Mouse (Mus musculus) kidney, adult 2 months (tissue): ENCODE measurements around the gene Pnpo. TPM values are rescaled to one million over a fixed set of nuclear protein-coding genes. Genes with fewer than 3 reads are reported as not detected.

Experiments
- DNase-seq: peaks from one replicate; pipeline ENCODE4 v3.0.0; 2021
- H3K27ac ChIP-seq: fragments of 200-500 bp; 2 replicates; pipeline ENCODE4 v1.5.1; 2012; ENCODE audit warnings: low read depth, low read length, control low read depth, inconsistent platforms; ENCODE audit not compliant: insufficient read depth
- H3K27me3 ChIP-seq: fragments of 200-500 bp; replicated peaks from 2 replicates; pipeline ENCODE4 v1.6.1; 2012; ENCODE audit warnings: mild to moderate bottlenecking, moderate library complexity, low read length, inconsistent platforms; ENCODE audit not compliant: control insufficient read depth, insufficient read depth
- H3K36me3 ChIP-seq: fragments of 200-500 bp; 2 replicates; pipeline ENCODE4 v1.6.1; 2012; ENCODE audit warnings: mild to moderate bottlenecking, moderate library complexity, low read length, inconsistent platforms; ENCODE audit not compliant: control insufficient read depth, insufficient read depth
- H3K4me1 ChIP-seq: fragments of 200-500 bp; 2 replicates; pipeline ENCODE4 v1.6.1; 2011; ENCODE audit warnings: low read length; ENCODE audit not compliant: control insufficient read depth, insufficient read depth
- H3K4me3 ChIP-seq: fragments of 200-500 bp; 2 replicates; pipeline ENCODE4 v1.5.1; 2011; ENCODE audit warnings: mild to moderate bottlenecking, low read depth, low read length, control low read depth; ENCODE audit not compliant: insufficient read depth
- CTCF ChIP-seq: fragments of 200-500 bp; conservative IDR thresholded peaks from 2 replicates; pipeline ENCODE4 v1.5.1; 2011; ENCODE audit warnings: low read depth, mild to moderate bottlenecking, control low read depth, low read length, moderate library complexity, mixed read lengths; ENCODE audit not compliant: insufficient read depth, insufficient read length
- POLR2A ChIP-seq: fragments of 200-500 bp; IDR thresholded peaks from one replicate; pipeline ENCODE4 v1.6.1; 2011; ENCODE audit warnings: low read depth, low read length, control low read depth
- WGBS: fragments of 180-500 bp; shearing (Covaris S2); methylation state at CpG from one replicate; pipeline ENCODE4 v1.1.7; 2018; 5-methylcytosine and 5-hydroxymethylcytosine counted together
- polyA plus RNA-seq: library from polyadenylated mRNA; depleted of rRNA; stranded (reverse); fragments of >200 nt; gene quantifications from 2 replicates; pipeline ENCODE4 v1.2.3, GENCODE M21; 2012; rRNA removed

Gene Pnpo
- polyA plus RNA-seq, 1 experiment: 77.1 TPM

GRCm38 (mm10) chr11:96902639-96903635, 40.8 kb downstream of the Pnpo start:
- Histone ChIP-seq H3K27me3 (no peaks in the 10 kb centered on the region), H3K4me1 (peaks cover 4% of the 10 kb centered on the region; the same call in 1 of the 2 replicates), H3K4me3 (no peak overlapping the region), H3K36me3 (no peaks in the 10 kb centered on the region; the same call in 1 of the 2 replicates), H3K27ac (peak overlapping the region; percentile 42; the same call in 1 of the 2 replicates)
- DNase-seq: peak; percentile 58
- 36% methylated on average over 16 of the region's 16 CpGs for WGBS
- TF ChIP-seq CTCF (no peak), POLR2A (no peak)

- WGBS: 85% methylated on average over 9 of the region's 9 CpGs
- H3K4me1 ChIP-seq: peaks cover under 1% of the 10 kb centered on the region; the same call in 1 of the 2 replicates
- no peak overlapping the region for H3K4me3 ChIP-seq
- H3K36me3 ChIP-seq: no peaks in the 10 kb centered on the region
- no peak for TF ChIP-seq CTCF
- TF ChIP-seq POLR2A: no peak
- H3K27ac ChIP-seq: no peak overlapping the region
- H3K27me3 ChIP-seq: no peaks in the 10 kb centered on the region
- no peak for DNase-seq
These were observed 42.5 kb downstream of the Pnpo start for GRCm38 (mm10) chr11:96901332-96901731.

- H3K27ac ChIP-seq: no peak overlapping the region
- no peaks in the 10 kb centered on the region for H3K36me3 ChIP-seq
- no peaks in the 10 kb centered on the region for H3K27me3 ChIP-seq
- H3K4me3 ChIP-seq: no peak overlapping the region
- DNase-seq: no peak
- H3K4me1 ChIP-seq: no peaks in the 10 kb centered on the region
- TF ChIP-seq POLR2A: no peak
- no peak for TF ChIP-seq CTCF
- 64% methylated on average over 13 of the region's 13 CpGs for WGBS
These were observed 44.1 kb downstream of the Pnpo start for GRCm38 (mm10) chr11:96899449-96900306.

GRCm38 (mm10) chr11:96895886-96896285, 47.9 kb downstream of the Pnpo start:
- DNase-seq: no peak
- no peak overlapping the region for H3K27ac ChIP-seq
- no peaks in the 10 kb centered on the region for H3K27me3 ChIP-seq
- no peaks in the 10 kb centered on the region for H3K36me3 ChIP-seq
- H3K4me1 ChIP-seq: no peaks in the 10 kb centered on the region
- TF ChIP-seq POLR2A: no peak
- no peak for TF ChIP-seq CTCF
- WGBS: 74% methylated on average over 4 of the region's 4 CpGs
- H3K4me3 ChIP-seq: no peak overlapping the region

- 58% methylated on average over 11 of the region's 11 CpGs for WGBS
- H3K4me1 ChIP-seq: no peaks in the 10 kb centered on the region
- TF ChIP-seq CTCF (no peak), POLR2A (no peak)
These were observed 50.5 kb downstream of the Pnpo start for GRCm38 (mm10) chr11:96893203-96893842.

GRCm38 (mm10) chr11:96891784-96892527, 51.8 kb downstream of the Pnpo start:
- WGBS: 40% methylated on average over 14 of the region's 14 CpGs
- Histone ChIP-seq H3K27me3 (no peaks in the 10 kb centered on the region), H3K4me1 (0 out of 2 replicates have a peak, but pooled peaks cover 1% of the 10 kb centered on the region), H3K4me3 (no peak overlapping the region), H3K36me3 (no peaks in the 10 kb centered on the region), H3K27ac (no peak overlapping the region)
- TF ChIP-seq POLR2A (no peak), CTCF (no peak)
- no peak for DNase-seq

More at GRCm38 (mm10) chr11:96893203-96893842, 50.5 kb downstream of the Pnpo start:
- no peak for DNase-seq
- Histone ChIP-seq H3K27me3 (no peaks in the 10 kb centered on the region), H3K4me3 (no peak overlapping the region), H3K36me3 (no peaks in the 10 kb centered on the region), H3K27ac (no peak overlapping the region)

Other genes starting within 250 kb of the Pnpo start
- 13.2 and 13.7 TPM in 2 replicates for gene Snx11, start 166.4 kb downstream of the Pnpo start, polyA plus RNA-seq
- 17.9 and 18.7 TPM in 2 replicates for gene Cbx1, start 154.9 kb downstream of the Pnpo start, polyA plus RNA-seq
- gene Nfe2l1, start 114.0 kb downstream of the Pnpo start, polyA plus RNA-seq: 230 and 252 TPM in 2 replicates
- 56.2 and 61.6 TPM in 2 replicates for gene Copz2, start 94.1 kb downstream of the Pnpo start, polyA plus RNA-seq
- gene Cdk5rap3, start 27.5 kb downstream of the Pnpo start, polyA plus RNA-seq: 35.6 and 37.2 TPM in 2 replicates
- gene Prr15l, start 15.9 kb downstream of the Pnpo start, polyA plus RNA-seq: 114 and 119 TPM in 2 replicates
- 11.9 and 13.3 TPM in 2 replicates for gene Sp2, start 39.0 kb upstream of the Pnpo start, polyA plus RNA-seq
- gene Sp6, start 69.4 kb upstream of the Pnpo start, polyA plus RNA-seq: 0.91 and 0.95 TPM in 2 replicates
- gene Scrn2, start 86.0 kb upstream of the Pnpo start, polyA plus RNA-seq: 104 and 112 TPM in 2 replicates
- 1.9 and 2.5 TPM in 2 replicates for gene Lrrc46, start 97.4 kb upstream of the Pnpo start, polyA plus RNA-seq
- 137 and 138 TPM in 2 replicates for gene Mrpl10, start 97.6 kb upstream of the Pnpo start, polyA plus RNA-seq
- gene Osbpl7, start 106.6 kb upstream of the Pnpo start, polyA plus RNA-seq: 9.0 and 9.1 TPM in 2 replicates
- 0.20 and 0.56 TPM in 2 replicates for gene Tbx21, start 171.3 kb upstream of the Pnpo start, polyA plus RNA-seq
- gene Tbkbp1, start 207.5 kb upstream of the Pnpo start, polyA plus RNA-seq: 10.4 and 12.1 TPM in 2 replicates
- gene Kpnb1, start 243.9 kb upstream of the Pnpo start, polyA plus RNA-seq: 22.3 and 25.6 TPM in 2 replicates